Mouse (Mus musculus) heart, embryonic 16.5 days (tissue): ENCODE data around the gene Dennd1a. TPM values are rescaled to one million over a fixed set of nuclear protein-coding genes. Genes with fewer than 3 reads are reported as not detected.

Source experiments
- ATAC-seq: fragments of 200-750 bp; cut with Nextera tagmentation; replicated peaks from 2 replicates; pipeline ENCODE4 v1.8.0; 2017; ENCODE audit warnings: moderate number of reproducible peaks; ENCODE audit not compliant: insufficient read depth, low FRiP score; ENCODE audit errors: extremely low read depth
- H3K27ac ChIP-seq: fragments of 300-500 bp; sonication (generic); 2 replicates; pipeline ENCODE4 v1.5.1; 2014; ENCODE audit warnings: mild to moderate bottlenecking, low read length, control low read depth, moderate library complexity
- H3K27me3 ChIP-seq: fragments of 300-500 bp; sonication (generic); 2 replicates; pipeline ENCODE4 v1.6.1; 2014; ENCODE audit warnings: low read length, mixed read lengths; ENCODE audit not compliant: control insufficient read depth, insufficient read depth
- H3K36me3 ChIP-seq: fragments of 300-500 bp; sonication (generic); 2 replicates; pipeline ENCODE4 v1.6.1; 2014; ENCODE audit not compliant: control insufficient read depth, insufficient read depth
- H3K4me1 ChIP-seq: fragments of 300-500 bp; sonication (generic); 2 replicates; pipeline ENCODE4 v1.6.1; 2014; ENCODE audit warnings: low read length, mixed read lengths; ENCODE audit not compliant: control insufficient read depth, insufficient read depth
- H3K4me2 ChIP-seq: fragments of 300-500 bp; sonication (generic); 2 replicates; pipeline ENCODE4 v1.6.1; 2014; ENCODE audit warnings: low read depth, mild to moderate bottlenecking, control low read depth, low read length
- H3K4me3 ChIP-seq: fragments of 300-500 bp; sonication (generic); 2 replicates; pipeline ENCODE4 v1.5.1; 2014; ENCODE audit warnings: mild to moderate bottlenecking, control low read depth, low read length
- H3K9ac ChIP-seq: fragments of 300-500 bp; sonication (generic); 2 replicates; pipeline ENCODE4 v1.6.1; 2014; ENCODE audit warnings: low read length, control low read depth
- H3K9me3 ChIP-seq: fragments of 300-500 bp; sonication (generic); replicated peaks from 2 replicates; pipeline ENCODE4 v1.6.1; 2016; ENCODE audit warnings: low read length; ENCODE audit not compliant: control insufficient read depth
- WGBS: fragments of 180-500 bp; shearing (Covaris S2); extraction: QIAGEN DNeasy Blood & Tissue Kit; methylation state at CpG from one replicate; pipeline ENCODE4 v1.1.7; 2014; 5-methylcytosine and 5-hydroxymethylcytosine counted together
- polyA plus RNA-seq: library from polyadenylated mRNA; unstranded; fragments of >200 nt; fragmentation: Nextera tagmentation; extraction: Ambion mirVana; gene quantifications from 2 replicates; pipeline ENCODE4 v1.2.1, GENCODE M21; 2015

Gene Dennd1a
- polyA plus RNA-seq, 1 experiment from 2014 or later: 12.7 TPM

DNA sequence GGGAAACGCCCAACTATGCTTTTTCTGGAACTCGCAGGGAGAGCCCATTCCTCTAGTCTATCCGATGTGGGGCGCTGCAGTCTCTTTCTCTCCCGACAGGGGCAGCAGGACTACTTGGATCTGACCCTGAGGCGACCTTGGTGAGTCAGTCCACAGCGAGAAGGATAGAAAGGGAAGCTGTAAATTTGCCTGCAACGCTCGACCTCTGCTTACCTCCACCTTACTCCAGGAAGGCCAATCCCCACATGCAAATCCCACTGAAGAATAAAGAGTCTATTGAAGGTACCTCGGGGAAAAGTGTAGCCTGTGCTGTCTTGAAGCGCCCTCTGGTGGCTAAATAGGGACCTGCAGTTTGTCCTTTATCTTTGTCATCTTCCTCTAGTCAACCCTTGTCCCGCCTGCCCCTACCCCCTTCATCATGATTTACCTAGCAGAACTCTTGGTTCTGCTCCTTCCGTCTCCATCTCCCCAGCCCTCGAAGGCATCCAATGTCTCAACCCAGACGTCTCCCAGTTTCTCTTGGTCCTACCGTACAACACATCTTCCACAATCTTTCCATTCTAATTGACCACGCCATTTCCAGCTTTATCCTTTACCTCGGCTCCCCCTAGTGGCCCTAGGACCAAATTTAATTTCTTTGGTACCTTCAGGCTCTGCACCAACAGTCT lies 515.4 kb downstream of the Dennd1a start:
- no peaks in the 10 kb centered on the region for H3K36me3 ChIP-seq
- peak overlapping the region; percentile 69 for H3K9ac ChIP-seq
- peak overlapping the region; percentile 56 for H3K4me3 ChIP-seq
- H3K27ac ChIP-seq: peak overlapping the region; percentile 43
- peak; percentile 61 for ATAC-seq
- peaks cover 3% of the 10 kb centered on the region; the same call in 1 of the 2 replicates for H3K27me3 ChIP-seq
- peaks cover 21% of the 10 kb centered on the region for H3K4me1 ChIP-seq
- no peaks in the 10 kb centered on the region for H3K9me3 ChIP-seq
- H3K4me2 ChIP-seq: peak overlapping the region; percentile 74
- under 1% methylated on average over 18 of the region's 18 CpGs for WGBS

GRCm38 (mm10) chr2:37769793-37770192 lies 517.4 kb downstream of the Dennd1a start:
- Histone ChIP-seq H3K27ac (no peak overlapping the region), H3K9me3 (no peaks in the 10 kb centered on the region), H3K27me3 (no peaks in the 10 kb centered on the region), H3K4me2 (no peak overlapping the region), H3K4me1 (peaks cover 36% of the 10 kb centered on the region), H3K4me3 (no peak overlapping the region), H3K9ac (no peak overlapping the region), H3K36me3 (no peaks in the 10 kb centered on the region)
- WGBS: 89% methylated on average over 8 of the region's 8 CpGs
- ATAC-seq: no peak

DNA sequence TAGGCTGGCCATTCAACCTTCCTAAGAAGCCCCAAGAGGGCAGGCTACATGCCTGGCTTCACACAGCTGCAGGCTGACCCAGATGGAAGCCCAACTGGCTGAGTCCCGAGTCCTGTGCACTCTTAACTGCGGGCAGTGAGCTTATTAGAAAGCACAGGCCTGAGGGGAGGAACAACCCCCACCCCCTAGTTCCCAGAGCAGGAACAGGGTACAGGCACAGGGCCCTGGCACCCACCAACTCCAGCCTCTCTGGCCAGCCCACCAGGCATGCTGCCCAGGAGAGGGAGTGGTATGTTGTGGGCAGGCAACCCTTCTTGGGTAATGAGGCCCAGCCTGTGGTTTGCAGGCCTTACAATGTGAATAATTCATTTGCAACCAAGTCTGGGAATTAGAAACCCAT lies 518.3 kb downstream of the Dennd1a start:
- no peak overlapping the region for H3K4me3 ChIP-seq
- no peaks in the 10 kb centered on the region for H3K9me3 ChIP-seq
- 0 out of 2 replicates have a peak overlapping the region, but pooled peaks have one; percentile 12 for H3K27ac ChIP-seq
- 89% methylated on average over 2 of the region's 2 CpGs for WGBS
- H3K4me2 ChIP-seq: no peak overlapping the region
- H3K4me1 ChIP-seq: peaks cover 37% of the 10 kb centered on the region
- no peak for ATAC-seq
- no peak overlapping the region for H3K9ac ChIP-seq
- no peaks in the 10 kb centered on the region for H3K36me3 ChIP-seq
- no peaks in the 10 kb centered on the region for H3K27me3 ChIP-seq

DNA sequence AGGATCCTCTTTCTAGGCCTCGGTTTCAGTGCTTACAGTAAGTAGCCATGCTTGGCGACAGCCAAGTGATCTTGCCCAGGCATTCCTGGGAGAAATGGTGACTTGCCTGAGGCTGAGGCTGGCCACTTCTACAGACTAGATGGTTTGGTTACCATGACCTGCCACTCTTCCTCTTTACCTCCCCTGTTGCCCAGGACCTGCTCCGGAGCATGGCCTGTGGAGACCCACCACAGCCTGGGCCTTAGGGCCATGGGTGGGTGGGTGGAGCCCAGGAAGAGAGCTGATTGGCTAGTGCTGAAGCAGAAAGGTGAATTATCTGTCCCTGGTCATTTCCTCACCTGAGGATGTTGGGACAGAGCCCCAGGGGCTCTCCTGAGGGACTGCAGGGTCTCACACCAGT lies 519.5 kb downstream of the Dennd1a start:
- ATAC-seq: no peak
- H3K4me1 ChIP-seq: peaks cover 37% of the 10 kb centered on the region
- no peak overlapping the region for H3K4me3 ChIP-seq
- no peaks in the 10 kb centered on the region for H3K36me3 ChIP-seq
- WGBS: 71% methylated on average over 3 of the region's 3 CpGs
- no peaks in the 10 kb centered on the region for H3K9me3 ChIP-seq
- H3K27ac ChIP-seq: peak overlapping the region; percentile 45
- H3K9ac ChIP-seq: no peak overlapping the region
- no peak overlapping the region for H3K4me2 ChIP-seq
- no peaks in the 10 kb centered on the region for H3K27me3 ChIP-seq

- Histone ChIP-seq H3K4me1 (peaks cover 37% of the 10 kb centered on the region), H3K4me2 (peak overlapping the region; percentile 28), H3K9me3 (no peaks in the 10 kb centered on the region), H3K27me3 (no peaks in the 10 kb centered on the region), H3K36me3 (no peaks in the 10 kb centered on the region), H3K4me3 (no peak overlapping the region), H3K9ac (no peak overlapping the region), H3K27ac (peak overlapping the region; percentile 45)
- peak; percentile 26; the same call in 1 of the 2 replicates for ATAC-seq
- 7% methylated on average over 9 of the region's 9 CpGs for WGBS
These were observed 520.1 kb downstream of the Dennd1a start for GRCm38 (mm10) chr2:37767080-37767547.

DNA sequence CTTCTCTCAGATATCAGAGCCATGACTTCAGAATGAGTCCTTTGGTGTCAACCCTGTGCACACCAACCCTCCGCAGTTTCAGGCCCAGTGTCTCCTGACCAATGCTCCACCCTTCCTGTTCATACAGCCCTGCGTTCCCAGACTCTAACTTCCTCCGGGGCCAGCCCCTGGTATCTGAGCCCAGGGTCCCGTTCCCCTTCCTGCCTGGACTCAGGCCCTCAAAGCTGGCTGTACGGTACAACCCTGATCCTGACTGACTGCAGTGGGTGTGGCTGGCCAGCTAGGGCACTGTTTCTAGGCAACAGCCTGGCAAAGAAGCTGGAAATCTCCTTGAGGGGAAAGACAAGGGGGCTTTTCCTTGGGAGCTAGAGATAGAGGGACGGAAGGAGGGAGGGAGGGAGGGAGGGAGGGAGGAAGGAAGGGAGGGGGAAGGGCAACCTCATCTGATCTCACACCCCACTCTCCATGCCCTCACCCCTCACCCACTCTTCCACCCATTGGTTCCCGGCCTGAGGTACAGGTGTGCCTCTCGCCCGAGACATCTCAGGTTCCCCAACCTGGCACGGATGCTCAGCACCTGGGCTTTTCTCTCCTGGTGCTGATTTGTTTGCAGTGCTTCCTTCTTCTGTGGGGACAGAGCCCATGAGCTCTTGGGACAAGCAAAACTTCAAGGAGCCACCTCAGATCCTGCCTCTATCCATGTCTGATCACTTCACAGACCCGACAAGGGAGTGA lies 521.0 kb downstream of the Dennd1a start:
- Histone ChIP-seq H3K9me3 (no peaks in the 10 kb centered on the region), H3K4me2 (no peak overlapping the region), H3K4me1 (peaks cover 34% of the 10 kb centered on the region), H3K9ac (no peak overlapping the region; the same call in 1 of the 2 replicates), H3K4me3 (no peak overlapping the region), H3K36me3 (no peaks in the 10 kb centered on the region), H3K27me3 (no peaks in the 10 kb centered on the region), H3K27ac (peak overlapping the region; percentile 57)
- WGBS: 53% methylated on average over 10 of the region's 11 CpGs
- ATAC-seq: peak; percentile 24

DNA sequence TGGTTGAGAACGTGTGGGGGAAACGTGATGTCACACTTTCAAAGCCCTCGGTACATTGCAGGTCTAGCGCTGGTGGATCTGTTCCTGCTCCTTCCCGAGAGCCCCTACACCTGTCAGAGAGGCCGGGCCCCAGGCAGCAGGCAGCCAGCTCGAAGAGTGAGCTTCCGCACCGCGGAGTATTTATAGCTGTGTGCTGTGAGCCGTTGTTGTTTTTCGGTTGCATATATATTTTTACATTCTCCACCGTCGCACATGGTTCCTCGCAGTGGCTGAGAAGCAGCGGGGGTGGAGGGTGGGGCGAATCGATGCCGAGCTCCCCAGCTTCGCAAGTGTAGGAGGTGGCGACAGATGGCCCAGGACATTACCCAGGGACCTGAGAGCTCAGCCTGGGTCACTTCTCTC lies 522.1 kb downstream of the Dennd1a start:
- ATAC-seq: peak; percentile 20; the same call in 1 of the 2 replicates
- Histone ChIP-seq H3K4me1 (peaks cover 32% of the 10 kb centered on the region), H3K4me2 (peak overlapping the region; percentile 44), H3K27ac (peak overlapping the region; percentile 57), H3K36me3 (no peaks in the 10 kb centered on the region), H3K4me3 (no peak overlapping the region), H3K9ac (peak overlapping the region; percentile 18), H3K9me3 (no peaks in the 10 kb centered on the region), H3K27me3 (no peaks in the 10 kb centered on the region)
- WGBS: 17% methylated on average over 21 of the region's 21 CpGs

- Histone ChIP-seq H3K9me3 (no peaks in the 10 kb centered on the region), H3K4me2 (no peak overlapping the region; the same call in 1 of the 2 replicates), H3K9ac (no peak overlapping the region), H3K27me3 (no peaks in the 10 kb centered on the region), H3K27ac (no peak overlapping the region), H3K4me3 (no peak overlapping the region), H3K4me1 (peaks cover 32% of the 10 kb centered on the region), H3K36me3 (no peaks in the 10 kb centered on the region)
- no peak for ATAC-seq
- WGBS: 88% methylated on average over 2 of the region's 2 CpGs
These were observed 522.7 kb downstream of the Dennd1a start for GRCm38 (mm10) chr2:37764514-37764913.

DNA sequence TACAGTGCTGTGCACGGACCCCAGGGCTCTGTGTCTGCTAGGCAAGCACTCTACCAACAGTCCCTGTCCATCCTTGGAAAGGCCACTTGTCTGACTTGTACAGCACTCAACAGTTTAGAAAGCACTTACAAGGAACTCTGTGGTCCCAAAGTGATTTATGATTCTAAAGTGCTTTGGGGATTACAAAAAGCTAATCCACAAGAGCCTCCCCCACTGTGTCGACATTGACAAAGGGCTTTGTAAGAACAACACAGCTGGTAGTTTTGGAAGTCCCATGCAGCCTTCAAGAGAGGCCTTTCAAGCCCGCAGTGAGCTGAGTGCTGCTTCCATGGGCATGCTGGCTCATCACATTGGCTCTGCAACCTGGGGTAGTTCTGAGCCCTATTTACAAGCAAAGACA lies 523.6 kb downstream of the Dennd1a start:
- H3K36me3 ChIP-seq: no peaks in the 10 kb centered on the region
- H3K9me3 ChIP-seq: no peaks in the 10 kb centered on the region
- H3K4me2 ChIP-seq: no peak overlapping the region
- ATAC-seq: no peak
- H3K27me3 ChIP-seq: no peaks in the 10 kb centered on the region
- no peak overlapping the region for H3K27ac ChIP-seq
- 56% methylated on average over 3 of the region's 3 CpGs for WGBS
- peaks cover 30% of the 10 kb centered on the region for H3K4me1 ChIP-seq
- H3K9ac ChIP-seq: no peak overlapping the region
- no peak overlapping the region for H3K4me3 ChIP-seq
